Mouse (Mus musculus): ENCODE data around the gene Kazn. TPM values are rescaled to one million over a fixed set of nuclear protein-coding genes. Genes with fewer than 3 reads are reported as not detected.

The Kazn gene
- total RNA-seq, 2 experiments from 2014 or later, result 82.9 to 90.9 TPM

DNA sequence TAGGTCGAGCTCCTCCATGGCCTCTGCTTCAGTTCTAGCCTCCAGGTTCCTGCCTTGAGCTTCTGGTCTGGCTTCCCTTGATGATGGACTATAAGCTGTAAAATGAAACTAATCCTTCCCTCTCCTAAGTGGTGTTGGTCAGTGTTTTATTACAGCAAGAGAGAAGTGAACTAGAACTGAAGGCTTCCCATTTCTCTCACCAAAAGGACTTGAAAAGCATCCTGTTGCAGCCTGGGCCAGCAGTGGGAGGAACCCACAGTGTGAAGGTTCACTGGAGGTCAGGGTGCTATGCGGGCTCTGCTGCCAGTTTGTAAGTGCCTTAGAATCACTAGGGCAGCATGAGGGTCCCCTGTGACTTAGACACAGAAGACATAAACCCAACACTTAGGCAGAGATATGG lies 148.1 kb downstream of the Kazn start:
- TF ChIP-seq CTCF (IDR thresholded peaks at IDR 0.05), result no peak
- Histone ChIP-seq H3K27ac (no peak overlapping the region), H3K4me3 (no peak overlapping the region)
- intact Hi-C loops (cut with DNase I), result no loop called here
- DNase-seq (ENCODE audit: extremely low spot score in 1 of 2, low spot score in 2 of 2), result no peak

GRCm38 (mm10) chr4:142089966-142090365 lies 149.2 kb downstream of the Kazn start:
- no peak overlapping the region for H3K4me3 ChIP-seq
- no peak for DNase-seq (ENCODE audit: extremely low spot score in 1 of 2, low spot score in 2 of 2)
- no peak for TF ChIP-seq CTCF (IDR thresholded peaks at IDR 0.05)
- intact Hi-C loops (cut with DNase I), result no loop called here
- H3K27ac ChIP-seq, result no peak overlapping the region

GRCm38 (mm10) chr4:142088836-142089235 lies 150.4 kb downstream of the Kazn start:
- H3K27ac ChIP-seq, result no peak overlapping the region
- intact Hi-C loops (cut with DNase I), result no loop called here
- H3K4me3 ChIP-seq, result no peak overlapping the region
- no peak for TF ChIP-seq CTCF (IDR thresholded peaks at IDR 0.05)
- DNase-seq (ENCODE audit: extremely low spot score in 1 of 2, low spot score in 2 of 2), result no peak

GRCm38 (mm10) chr4:142088409-142088808 lies 150.8 kb downstream of the Kazn start:
- intact Hi-C loops (cut with DNase I), result no loop called here
- TF ChIP-seq CTCF (IDR thresholded peaks at IDR 0.05), result no peak
- Histone ChIP-seq H3K4me3 (no peak overlapping the region), H3K27ac (no peak overlapping the region)
- no peak for DNase-seq (ENCODE audit: extremely low spot score in 1 of 2, low spot score in 2 of 2)

GRCm38 (mm10) chr4:142084936-142085563 lies 154.2 kb downstream of the Kazn start:
- intact Hi-C loops (cut with DNase I), result loop anchor here (5.0 kb wide), 1 partner anchor 78 kb away; no protein-coding TSS in a partner anchor
- DNase-seq (ENCODE audit: extremely low spot score in 1 of 2, low spot score in 2 of 2), result no peak
- Histone ChIP-seq H3K4me3 (no peak overlapping the region), H3K27ac (no peak overlapping the region)
- no peak for TF ChIP-seq CTCF (IDR thresholded peaks at IDR 0.05)

DNA sequence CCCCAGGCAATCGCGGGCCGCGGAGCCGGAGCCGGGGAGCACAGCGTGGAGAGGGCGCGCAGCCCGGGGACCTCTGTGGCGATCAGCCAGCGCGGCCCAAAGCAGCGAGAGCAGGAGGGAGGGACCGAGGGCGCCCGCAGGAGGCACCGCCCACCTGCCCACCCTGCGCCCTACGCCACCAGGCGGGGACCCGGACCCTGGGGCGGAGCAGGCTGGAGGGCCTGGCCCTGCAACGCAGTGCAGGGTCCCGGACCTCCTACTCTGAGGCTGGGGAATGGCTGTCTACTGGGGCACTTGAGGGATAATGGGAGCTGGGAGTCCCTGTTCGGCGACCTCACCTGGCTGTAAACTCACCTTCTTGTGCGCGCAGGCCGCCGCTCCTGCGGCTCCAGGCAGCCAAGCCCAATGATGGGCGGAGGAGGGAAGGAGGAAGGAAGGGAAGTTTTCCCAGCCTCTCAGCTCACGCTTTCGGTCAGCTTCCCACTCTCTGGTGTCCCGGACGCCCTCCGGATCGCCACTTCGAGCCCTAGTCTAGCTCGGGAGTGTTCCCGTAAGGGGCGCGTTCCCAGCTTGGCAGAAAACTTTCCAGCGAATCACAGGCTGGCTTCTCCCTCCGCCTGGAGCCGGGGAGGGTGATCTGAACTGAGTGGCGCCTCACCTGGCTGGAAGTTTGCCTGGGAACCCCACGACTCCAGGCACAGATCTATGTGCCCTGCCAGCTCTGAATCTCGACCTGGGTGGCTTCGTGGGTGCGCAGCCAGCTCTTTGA lies 154.9 kb downstream of the Kazn start, which contains the start of gene Tmem51:
Gene Tmem51, minus strand, starts transcription at position 174 of the 769 bp plus-strand sequence.
- DNase-seq (ENCODE audit: extremely low spot score in 1 of 2, low spot score in 2 of 2), result peak in 1 of 2 experiments; percentile 24
- Histone ChIP-seq H3K27ac (peak within 1 kb of the TSS; percentile 82), H3K4me3 (peak within 1 kb of the TSS; percentile 58)
- TF ChIP-seq CTCF (IDR thresholded peaks at IDR 0.05), result no peak; the same call in none of the 2 replicates
- intact Hi-C loops (cut with DNase I), result loop anchor here (5.0 kb wide), 1 partner anchor 77 kb away; no protein-coding TSS in a partner anchor

DNA sequence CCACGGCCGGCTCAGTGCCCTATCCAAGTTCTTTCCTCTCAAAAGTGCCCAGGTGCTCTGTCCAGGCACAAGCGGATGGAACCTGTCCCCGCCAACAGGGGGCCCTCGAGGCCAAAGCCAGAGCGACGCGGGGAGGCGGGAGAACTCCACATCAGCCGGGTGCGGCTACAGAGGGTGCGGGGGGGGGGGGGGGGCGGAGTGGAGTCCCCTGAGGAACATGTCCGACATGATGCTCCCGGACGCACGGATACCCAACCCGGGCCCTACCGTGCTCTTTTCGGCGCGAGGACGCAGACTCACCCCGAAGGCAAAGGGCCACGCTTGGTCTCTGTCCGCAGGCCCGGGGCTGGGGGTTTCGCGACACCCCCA lies 155.5 kb downstream of the Kazn start:
- intact Hi-C loops (cut with DNase I), result loop anchor here (5.0 kb wide), 1 partner anchor 76 kb away; no protein-coding TSS in a partner anchor
- Histone ChIP-seq H3K4me3 (peak overlapping the region; percentile 58), H3K27ac (peak overlapping the region; percentile 82)
- peak; percentile 59 for TF ChIP-seq CTCF (IDR thresholded peaks at IDR 0.05)
- DNase-seq (ENCODE audit: extremely low spot score in 1 of 2, low spot score in 2 of 2), result peak; percentile 48 to 52

GRCm38 (mm10) chr4:142083193-142083592 lies 156.0 kb downstream of the Kazn start:
- no peak overlapping the region; the same call in 1 of the 2 replicates for H3K27ac ChIP-seq
- intact Hi-C loops (cut with DNase I), result loop anchor here (5.0 kb wide), 1 partner anchor 76 kb away; no protein-coding TSS in a partner anchor
- H3K4me3 ChIP-seq, result peak overlapping the region; percentile 58
- no peak for TF ChIP-seq CTCF (IDR thresholded peaks at IDR 0.05)
- no peak for DNase-seq (ENCODE audit: extremely low spot score in 1 of 2, low spot score in 2 of 2)

DNA sequence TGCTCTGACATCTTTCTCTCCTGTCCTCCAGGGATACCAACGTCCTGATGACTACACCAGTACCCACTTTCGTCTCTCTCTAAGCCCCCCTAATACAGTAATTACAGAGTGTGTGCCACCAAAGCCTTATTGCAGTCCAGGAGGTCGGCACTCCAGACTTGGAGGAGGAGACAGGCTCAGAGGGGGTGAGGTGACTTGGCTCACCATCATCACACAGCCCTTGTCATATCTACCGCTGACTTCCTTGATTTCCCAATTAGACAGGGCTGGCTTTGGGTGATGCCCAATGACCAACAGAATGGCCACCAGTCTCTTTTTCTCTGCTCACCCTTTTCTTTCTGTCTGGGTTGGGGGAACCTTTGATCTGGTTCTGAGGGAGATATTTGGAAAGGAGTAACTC lies 156.5 kb downstream of the Kazn start:
- no peak overlapping the region; the same call in 1 of the 2 replicates for H3K4me3 ChIP-seq
- intact Hi-C loops (cut with DNase I), result loop anchor here (5.0 kb wide), 1 partner anchor 75 kb away; no protein-coding TSS in a partner anchor
- no peak overlapping the region; the same call in 1 of the 2 replicates for H3K27ac ChIP-seq
- no peak for DNase-seq (ENCODE audit: extremely low spot score in 1 of 2, low spot score in 2 of 2)
- no peak for TF ChIP-seq CTCF (IDR thresholded peaks at IDR 0.05)

- intact Hi-C loops (cut with DNase I), result loop anchor here (5.0 kb wide), 1 partner anchor 74 kb away; no protein-coding TSS in a partner anchor
- no peak for TF ChIP-seq CTCF (IDR thresholded peaks at IDR 0.05)
- no peak for DNase-seq (ENCODE audit: extremely low spot score in 1 of 2, low spot score in 2 of 2)
- H3K27ac ChIP-seq, result peak overlapping the region; percentile 72
- H3K4me3 ChIP-seq, result no peak overlapping the region
Observed at GRCm38 (mm10) chr4:142081631-142082283, 157.4 kb downstream of the Kazn start.

DNA sequence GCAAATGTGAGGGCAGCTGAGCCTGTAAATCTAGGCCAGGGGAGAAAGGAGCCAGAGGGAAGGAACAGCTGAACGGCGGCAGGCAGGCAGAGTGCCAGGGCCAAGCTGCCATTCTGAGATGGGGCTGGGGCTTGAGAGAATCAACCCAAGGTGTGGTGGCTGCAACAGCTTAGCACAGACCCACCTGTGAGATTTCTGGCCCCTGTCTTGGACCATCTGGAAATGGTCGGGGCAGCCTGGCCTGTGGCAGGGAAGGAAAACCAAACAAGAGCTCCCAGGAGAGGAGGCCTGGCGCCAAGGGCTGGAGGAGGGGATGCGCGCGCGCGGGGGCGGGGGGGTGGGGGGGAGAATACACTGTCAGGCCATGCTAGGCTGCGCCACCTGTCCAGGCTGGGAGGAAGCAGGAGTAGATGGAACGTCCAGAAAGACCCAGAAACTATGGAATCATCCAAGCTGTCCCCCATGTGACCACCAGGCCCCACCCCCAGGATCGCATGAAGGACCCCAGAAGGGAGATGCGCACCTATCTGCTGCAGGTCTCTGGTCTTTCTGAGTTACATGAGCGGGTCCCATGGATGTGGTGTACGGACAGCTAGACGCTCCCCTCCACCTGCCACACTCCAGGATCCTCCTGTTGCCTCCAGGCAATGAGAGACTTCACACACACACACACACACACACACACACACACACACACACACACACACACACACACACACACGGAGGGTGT lies 158.1 kb downstream of the Kazn start:
- no peak for TF ChIP-seq CTCF (IDR thresholded peaks at IDR 0.05)
- Histone ChIP-seq H3K4me3 (no peak overlapping the region), H3K27ac (peak overlapping the region; percentile 70)
- intact Hi-C loops (cut with DNase I), result loop anchor here (5.0 kb wide), 1 partner anchor 74 kb away; no protein-coding TSS in a partner anchor
- peak in 1 of 2 experiments; percentile 38 for DNase-seq (ENCODE audit: extremely low spot score in 1 of 2, low spot score in 2 of 2)
